Mouse (Mus musculus): ENCODE results near the gene Mettl21a. TPM values are rescaled to one million over a fixed set of nuclear protein-coding genes. Genes with fewer than 3 reads are reported as not detected.

Gene Mettl21a
- total RNA-seq (2014; rRNA removed) (6.9 and 7.0 TPM in 2 replicates), polyA plus RNA-seq (2012; rRNA removed) (6.0 and 9.1 TPM in 2 replicates)

- WGBS = under 1% methylated on average over 72 of the region's 72 CpGs
- Histone ChIP-seq H3K27me3 (ENCODE audit: control insufficient read depth, insufficient read depth, low read length) (no peaks in the 10 kb centered on the region), H3K9ac (ENCODE audit: low read depth, low read length) (peak within 1 kb of the TSS; percentile 87), H3K36me3 (ENCODE audit: control insufficient read depth, insufficient read depth, low read length) (no peaks in the 10 kb centered on the region), H3K4me1 (ENCODE audit: control insufficient read depth, insufficient read depth, low read length) (peaks cover 1% of the 10 kb centered on the region; the same call in 1 of the 2 replicates), H3K4me3 (ENCODE audit: insufficient read depth, low read depth, low read length) (peak within 1 kb of the TSS; percentile 86), H3K27ac (replicated peaks; ENCODE audit: insufficient read depth, low read depth, low read length) (peak within 1 kb of the TSS; percentile 72), H3K79me2 (ENCODE audit: control insufficient read depth, insufficient read depth, low read length) (no peaks in the 10 kb centered on the region; the same call in 1 of the 2 replicates)
- TF ChIP-seq CTCF (IDR thresholded peaks at IDR 0.05; ENCODE audit: low read depth, low read length) = no peak; the same call in 1 of the 2 replicates
- TF ChIP-seq POLR2A (IDR thresholded peaks at IDR 0.05; ENCODE audit: extremely low read depth, insufficient read depth, low read length) = peak; percentile 82
- DNase-seq (ENCODE audit: extremely low read depth, low read depth, low spot score) = peak; percentile 83
Measured at GRCm38 (mm10) chr1:64616881-64617714, at the start of gene Mettl21a. Gene Mettl21a (minus strand): TSS chr1:64617242.

GRCm38 (mm10) chr1:64658876-64659275, 41.8 kb upstream of the Mettl21a start:
- no peaks in the 10 kb centered on the region for H3K27me3 ChIP-seq (ENCODE audit: control insufficient read depth, insufficient read depth, low read length)
- WGBS = 66% methylated on average over 7 of the region's 7 CpGs
- H3K36me3 ChIP-seq (ENCODE audit: control insufficient read depth, insufficient read depth, low read length) = no peaks in the 10 kb centered on the region
- H3K9ac ChIP-seq (ENCODE audit: low read depth, low read length) = no peak overlapping the region
- H3K4me3 ChIP-seq (ENCODE audit: insufficient read depth, low read depth, low read length) = no peak overlapping the region
- TF ChIP-seq POLR2A (IDR thresholded peaks at IDR 0.05; ENCODE audit: extremely low read depth, insufficient read depth, low read length) (no peak), CTCF (IDR thresholded peaks at IDR 0.05; ENCODE audit: low read depth, low read length) (no peak)
- H3K79me2 ChIP-seq (ENCODE audit: control insufficient read depth, insufficient read depth, low read length) = no peaks in the 10 kb centered on the region
- H3K4me1 ChIP-seq (ENCODE audit: control insufficient read depth, insufficient read depth, low read length) = no peaks in the 10 kb centered on the region; the same call in 1 of the 2 replicates
- H3K27ac ChIP-seq (replicated peaks; ENCODE audit: insufficient read depth, low read depth, low read length) = peak overlapping the region; percentile 68
- DNase-seq (ENCODE audit: extremely low read depth, low read depth, low spot score) = peak; percentile 5

GRCm38 (mm10) chr1:64656423-64657129, 39.5 kb upstream of the Mettl21a start:
- no peak for DNase-seq (ENCODE audit: extremely low read depth, low read depth, low spot score)
- H3K27me3 ChIP-seq (ENCODE audit: control insufficient read depth, insufficient read depth, low read length) = no peaks in the 10 kb centered on the region
- H3K9ac ChIP-seq (ENCODE audit: low read depth, low read length) = no peak overlapping the region
- no peaks in the 10 kb centered on the region; the same call in 1 of the 2 replicates for H3K4me1 ChIP-seq (ENCODE audit: control insufficient read depth, insufficient read depth, low read length)
- H3K4me3 ChIP-seq (ENCODE audit: insufficient read depth, low read depth, low read length) = no peak overlapping the region
- no peak overlapping the region for H3K27ac ChIP-seq (replicated peaks; ENCODE audit: insufficient read depth, low read depth, low read length)
- no peaks in the 10 kb centered on the region for H3K79me2 ChIP-seq (ENCODE audit: control insufficient read depth, insufficient read depth, low read length)
- TF ChIP-seq CTCF (IDR thresholded peaks at IDR 0.05; ENCODE audit: low read depth, low read length) (no peak), POLR2A (IDR thresholded peaks at IDR 0.05; ENCODE audit: extremely low read depth, insufficient read depth, low read length) (no peak)
- WGBS = 86% methylated on average over 3 of the region's 3 CpGs
- H3K36me3 ChIP-seq (ENCODE audit: control insufficient read depth, insufficient read depth, low read length) = no peaks in the 10 kb centered on the region

GRCm38 (mm10) chr1:64655415-64655814, 38.4 kb upstream of the Mettl21a start:
- 63% methylated on average over 1 of the region's 1 CpGs for WGBS
- Histone ChIP-seq H3K4me1 (ENCODE audit: control insufficient read depth, insufficient read depth, low read length) (no peaks in the 10 kb centered on the region; the same call in 1 of the 2 replicates), H3K4me3 (ENCODE audit: insufficient read depth, low read depth, low read length) (no peak overlapping the region)

GRCm38 (mm10) chr1:64653701-64654100, 36.7 kb upstream of the Mettl21a start:
- Histone ChIP-seq H3K4me1 (ENCODE audit: control insufficient read depth, insufficient read depth, low read length) (no peaks in the 10 kb centered on the region; the same call in 1 of the 2 replicates), H3K9ac (ENCODE audit: low read depth, low read length) (no peak overlapping the region), H3K36me3 (ENCODE audit: control insufficient read depth, insufficient read depth, low read length) (no peaks in the 10 kb centered on the region), H3K79me2 (ENCODE audit: control insufficient read depth, insufficient read depth, low read length) (no peaks in the 10 kb centered on the region), H3K27me3 (ENCODE audit: control insufficient read depth, insufficient read depth, low read length) (no peaks in the 10 kb centered on the region), H3K4me3 (ENCODE audit: insufficient read depth, low read depth, low read length) (no peak overlapping the region), H3K27ac (replicated peaks; ENCODE audit: insufficient read depth, low read depth, low read length) (no peak overlapping the region)
- TF ChIP-seq POLR2A (IDR thresholded peaks at IDR 0.05; ENCODE audit: extremely low read depth, insufficient read depth, low read length) = no peak
- no peak for TF ChIP-seq CTCF (IDR thresholded peaks at IDR 0.05; ENCODE audit: low read depth, low read length)
- DNase-seq (ENCODE audit: extremely low read depth, low read depth, low spot score) = no peak
- 95% methylated on average over 6 of the region's 6 CpGs for WGBS

More at GRCm38 (mm10) chr1:64655415-64655814, 38.4 kb upstream of the Mettl21a start:
- Histone ChIP-seq H3K36me3 (ENCODE audit: control insufficient read depth, insufficient read depth, low read length) (no peaks in the 10 kb centered on the region), H3K27ac (replicated peaks; ENCODE audit: insufficient read depth, low read depth, low read length) (no peak overlapping the region), H3K9ac (ENCODE audit: low read depth, low read length) (no peak overlapping the region), H3K79me2 (ENCODE audit: control insufficient read depth, insufficient read depth, low read length) (no peaks in the 10 kb centered on the region), H3K27me3 (ENCODE audit: control insufficient read depth, insufficient read depth, low read length) (no peaks in the 10 kb centered on the region)
- TF ChIP-seq POLR2A (IDR thresholded peaks at IDR 0.05; ENCODE audit: extremely low read depth, insufficient read depth, low read length) = no peak
- no peak for TF ChIP-seq CTCF (IDR thresholded peaks at IDR 0.05; ENCODE audit: low read depth, low read length)
- no peak for DNase-seq (ENCODE audit: extremely low read depth, low read depth, low spot score)

Data from liver, adult 2 months (tissue).